Mouse (Mus musculus) midbrain, embryonic 16.5 days (tissue): Measurements from ENCODE around the gene Fam198b. TPM values are rescaled to one million over a fixed set of nuclear protein-coding genes. Genes with fewer than 3 reads are reported as not detected.

Experiments
- ATAC-seq: fragments of 200-750 bp; cut with Nextera tagmentation; 2 replicates; pipeline ENCODE4 v1.8.0; 2017; ENCODE audit warnings: moderate TSS enrichment
- H3K27ac ChIP-seq: fragments of 300-500 bp; sonication (generic); 2 replicates; pipeline ENCODE4 v1.5.1; 2014; ENCODE audit warnings: mild to moderate bottlenecking, low read length, mixed read lengths
- H3K27me3 ChIP-seq: fragments of 300-500 bp; sonication (generic); 2 replicates; pipeline ENCODE4 v1.6.1; 2014; ENCODE audit warnings: low read depth, low read length, mixed read lengths; ENCODE audit not compliant: control insufficient read depth, insufficient read depth
- H3K36me3 ChIP-seq: fragments of 300-500 bp; sonication (generic); 2 replicates; pipeline ENCODE4 v1.6.1; 2014; ENCODE audit warnings: mild to moderate bottlenecking, low read length, moderate library complexity, mixed read lengths; ENCODE audit not compliant: control insufficient read depth, insufficient read depth
- H3K4me1 ChIP-seq: fragments of 300-500 bp; sonication (generic); 2 replicates; pipeline ENCODE4 v1.6.1; 2014; ENCODE audit warnings: mild to moderate bottlenecking, low read length, mixed read lengths; ENCODE audit not compliant: control insufficient read depth, insufficient read depth
- H3K4me2 ChIP-seq: fragments of 300-500 bp; sonication (generic); 2 replicates; pipeline ENCODE4 v1.6.1; 2014; ENCODE audit warnings: mild to moderate bottlenecking, low read length, mixed read lengths
- H3K4me3 ChIP-seq: fragments of 300-500 bp; sonication (generic); 2 replicates; pipeline ENCODE4 v1.5.1; 2014; ENCODE audit warnings: low read depth, mild to moderate bottlenecking, low read length, moderate library complexity, mixed read lengths
- H3K9ac ChIP-seq: fragments of 300-500 bp; sonication (generic); 2 replicates; pipeline ENCODE4 v1.6.1; 2014; ENCODE audit warnings: low read depth, low read length, mixed read lengths
- H3K9me3 ChIP-seq: fragments of 300-500 bp; sonication (generic); replicated peaks from 2 replicates; pipeline ENCODE4 v1.6.1; 2014; ENCODE audit warnings: mild to moderate bottlenecking, low read length, mixed read lengths; ENCODE audit not compliant: control insufficient read depth, poor library complexity, severe bottlenecking
- WGBS: fragments of 180-500 bp; shearing (Covaris S2); extraction: QIAGEN DNeasy Blood & Tissue Kit; methylation state at CpG from one replicate; pipeline ENCODE4 v1.1.7; 2014; 5-methylcytosine and 5-hydroxymethylcytosine counted together
- polyA plus RNA-seq: library from polyadenylated mRNA; unstranded; fragments of >200 nt; fragmentation: Nextera tagmentation; extraction: Ambion mirVana; gene quantifications from 2 replicates; pipeline ENCODE4 v1.2.1, GENCODE M21; 2015

Gene Fam198b
- polyA plus RNA-seq, 1 experiment from 2014 or later = 0.59 TPM

DNA sequence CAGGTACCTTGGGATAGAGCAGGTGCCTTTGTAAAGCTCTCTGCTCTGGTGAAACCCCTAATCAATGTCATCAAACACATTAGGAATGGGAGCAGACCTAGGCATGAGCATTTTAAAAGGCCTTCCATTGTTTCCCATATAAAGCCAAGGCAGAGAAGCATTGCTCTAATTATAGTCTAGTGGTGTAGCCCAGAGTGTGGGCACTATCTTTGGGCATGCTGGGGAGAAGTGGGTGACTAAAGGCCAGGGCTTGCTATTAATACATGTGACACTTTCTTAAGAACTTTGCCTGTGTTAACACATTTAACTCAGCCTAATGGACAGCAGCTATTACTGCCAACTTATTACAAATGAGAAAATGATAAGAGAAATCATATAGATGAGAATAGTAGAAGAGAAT, 106.1 kb downstream of the Fam198b start:
- Histone ChIP-seq H3K4me1 (no peaks in the 10 kb centered on the region), H3K9me3 (no peaks in the 10 kb centered on the region), H3K27ac (no peak overlapping the region), H3K36me3 (no peaks in the 10 kb centered on the region), H3K9ac (no peak overlapping the region), H3K4me2 (no peak overlapping the region), H3K27me3 (no peaks in the 10 kb centered on the region), H3K4me3 (no peak overlapping the region)
- no peak for ATAC-seq

GRCm38 (mm10) chr3:79994029-79994539, 109.8 kb downstream of the Fam198b start:
- WGBS = 83% methylated on average over 5 of the region's 5 CpGs
- H3K27ac ChIP-seq = no peak overlapping the region
- no peaks in the 10 kb centered on the region for H3K4me1 ChIP-seq
- no peaks in the 10 kb centered on the region for H3K36me3 ChIP-seq
- H3K9me3 ChIP-seq = no peaks in the 10 kb centered on the region
- no peak overlapping the region for H3K9ac ChIP-seq
- no peaks in the 10 kb centered on the region for H3K27me3 ChIP-seq
- ATAC-seq = no peak
- no peak overlapping the region for H3K4me2 ChIP-seq
- no peak overlapping the region for H3K4me3 ChIP-seq

- 79% methylated on average over 6 of the region's 6 CpGs for WGBS
- H3K36me3 ChIP-seq = no peaks in the 10 kb centered on the region
- H3K4me1 ChIP-seq = no peaks in the 10 kb centered on the region
- H3K9ac ChIP-seq = no peak overlapping the region
- no peak overlapping the region for H3K4me3 ChIP-seq
- H3K27me3 ChIP-seq = no peaks in the 10 kb centered on the region
- no peak for ATAC-seq
- no peaks in the 10 kb centered on the region for H3K9me3 ChIP-seq
- no peak overlapping the region for H3K27ac ChIP-seq
- no peak overlapping the region for H3K4me2 ChIP-seq
Observed at GRCm38 (mm10) chr3:79995726-79996125, 111.4 kb downstream of the Fam198b start.

Other genes with a start within 250 kb of the Fam198b start
- 0.05 and 0.14 TPM in 2 replicates for gene Rxfp1, start 146.7 kb upstream of the Fam198b start, polyA plus RNA-seq
- gene Tmem144, start 31.8 kb upstream of the Fam198b start, polyA plus RNA-seq = 1.2 and 1.3 TPM in 2 replicates